ENCODE assay signal across 10 mouse cellular contexts in the genomic region with DNA sequence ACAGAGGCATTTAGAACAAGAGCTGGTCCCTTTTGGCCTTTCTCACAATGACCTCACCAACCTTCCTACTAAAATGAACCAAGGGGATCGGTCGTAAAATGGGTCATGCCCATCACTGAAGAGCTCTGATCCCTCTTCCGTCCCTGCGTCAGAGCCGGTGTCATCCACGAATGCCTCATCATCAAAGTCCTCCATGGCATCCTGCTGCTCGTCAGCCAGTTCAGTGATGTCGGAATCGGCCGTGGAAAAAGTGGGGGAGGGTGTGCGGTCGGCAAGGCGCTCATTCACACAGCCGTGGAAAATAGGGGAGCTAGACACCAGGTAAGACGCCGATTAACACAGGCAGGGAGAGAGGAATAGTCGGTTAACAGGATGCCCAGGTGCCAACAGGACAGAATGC. TPM values are rescaled to one million over a fixed set of nuclear protein-coding genes. Genes with fewer than 3 reads are reported as not detected.
A peak's percentile ranks its signal among the peaks of the same experiment; 100 is the strongest.
DNase-seq lines count a peak whose midpoint lies in the region; ATAC-seq and TF ChIP-seq lines count a peak whose summit lies in the region.
"Had no signal": no experiment of that assay in that cellular context is flagged by ENCODE, and none has a peak within 500 bp of the region (broad histone marks: within the 10 kb centered on the region; RNA-seq: fewer than 3 reads in every experiment).

No protein-coding gene starts in this region.

- DNase-seq in layer of hippocampus, adult 2 months (ENCODE audit: low spot score in 2 of 2), result no peak
- no peak for DNase-seq in layer of hippocampus, postnatal 25 days (ENCODE audit: extremely low spot score in 1 of 2, low spot score in 1 of 2)
- DNase-seq in embryonic facial prominence, embryonic 10.5 days (ENCODE audit: low spot score), result no peak
- DNase-seq in hindbrain, embryonic 11.5 days (ENCODE audit: low spot score), result peak; percentile 26
- DNase-seq in yolk sac, embryonic 10.5 days (ENCODE audit: low spot score), result no peak
- no peak for DNase-seq in frontal cortex, postnatal 25 days (ENCODE audit: low spot score in 2 of 2)
- DNase-seq: liver, postnatal 0 days had no signal

- no peak overlapping the region for H3K4me2 ChIP-seq in hindbrain, embryonic 11.5 days (replicated peaks; ENCODE audit: low read depth, low read length)
- no peak overlapping the region for H3K4me2 ChIP-seq in neural tube, embryonic 12.5 days (replicated peaks)

- no peak for ATAC-seq in hindbrain, embryonic 11.5 days (ENCODE audit: low FRiP score)
- peak; percentile 50; the same call in 1 of the 2 replicates for ATAC-seq in neural tube, embryonic 12.5 days (ENCODE audit: low FRiP score, low read depth)
- no peak for ATAC-seq in megakaryocyte, adult 5-6 weeks (ENCODE audit: poor library complexity, severe bottlenecking)
- ATAC-seq: liver, postnatal 0 days had no signal

- no peak for TF ChIP-seq CTCF in layer of hippocampus, adult 2 months (conservative IDR thresholded peaks at IDR 0.05)

- peak overlapping the region; percentile 89 for H3K27ac ChIP-seq in layer of hippocampus, adult 2 months
- 0 out of 2 replicates have a peak overlapping the region, but pooled peaks have one; percentile 7 for H3K27ac ChIP-seq in embryonic facial prominence, embryonic 10.5 days (replicated peaks)
- H3K27ac ChIP-seq in hindbrain, embryonic 11.5 days (ENCODE audit: low read depth, low read length), result peak overlapping the region; percentile 2; the same call in 1 of the 2 replicates
- no peak overlapping the region for H3K27ac ChIP-seq in neural tube, embryonic 12.5 days

- WGBS in embryonic facial prominence, embryonic 10.5 days, result 76% methylated on average over 17 of the region's 17 CpGs
- 51% methylated on average over 17 of the region's 17 CpGs for whole genome bisulfite sequencing in hindbrain, embryonic 11.5 days
- WGBS in neural tube, embryonic 12.5 days, result 32% methylated on average over 17 of the region's 17 CpGs

- H3K9ac ChIP-seq in hindbrain, embryonic 11.5 days (ENCODE audit: low read depth, low read length), result no peak overlapping the region
- H3K9ac ChIP-seq in neural tube, embryonic 12.5 days, result no peak overlapping the region
- H3K9ac ChIP-seq: liver, postnatal 0 days had no signal

- H3K4me3 ChIP-seq in layer of hippocampus, adult 2 months, result no peak overlapping the region
- H3K4me3 ChIP-seq in embryonic facial prominence, embryonic 10.5 days, result no peak overlapping the region
- no peak overlapping the region for H3K4me3 ChIP-seq in hindbrain, embryonic 11.5 days (ENCODE audit: low read depth, low read length)
- no peak overlapping the region for H3K4me3 ChIP-seq in neural tube, embryonic 12.5 days
- H3K4me3 ChIP-seq: myocyte had no signal

- peaks cover 82% of the 10 kb centered on the region for H3K36me3 ChIP-seq in embryonic facial prominence, embryonic 10.5 days (replicated peaks)
- H3K36me3 ChIP-seq in hindbrain, embryonic 11.5 days (ENCODE audit: control insufficient read depth, insufficient read depth, low read length), result peaks cover 28% of the 10 kb centered on the region
- H3K36me3 ChIP-seq in neural tube, embryonic 12.5 days, result peaks cover 83% of the 10 kb centered on the region

- H3K9me3 ChIP-seq in embryonic facial prominence, embryonic 10.5 days, result no peaks in the 10 kb centered on the region
- no peaks in the 10 kb centered on the region for H3K9me3 ChIP-seq in hindbrain, embryonic 11.5 days (ENCODE audit: control insufficient read depth, low read length)
- H3K9me3 ChIP-seq in neural tube, embryonic 12.5 days, result no peaks in the 10 kb centered on the region

- no peaks in the 10 kb centered on the region for H3K27me3 ChIP-seq in embryonic facial prominence, embryonic 10.5 days (replicated peaks; ENCODE audit: low read depth, poor library complexity, severe bottlenecking)
- H3K27me3 ChIP-seq in hindbrain, embryonic 11.5 days (ENCODE audit: control insufficient read depth, insufficient read depth, low read length), result no peaks in the 10 kb centered on the region
- no peaks in the 10 kb centered on the region for H3K27me3 ChIP-seq in neural tube, embryonic 12.5 days (replicated peaks)

- peaks cover 24% of the 10 kb centered on the region for H3K4me1 ChIP-seq in embryonic facial prominence, embryonic 10.5 days
- H3K4me1 ChIP-seq in hindbrain, embryonic 11.5 days (replicated peaks; ENCODE audit: control insufficient read depth, insufficient read depth, low read length), result peaks cover 6% of the 10 kb centered on the region; the same call in 1 of the 2 replicates
- peaks cover 13% of the 10 kb centered on the region for H3K4me1 ChIP-seq in neural tube, embryonic 12.5 days

RNA-seq across cellular contexts. Expression of a gene that starts 53.9 kb away (rescaled TPM):
- 10 to 100 TPM; 30.8 to 32.0 TPM for total RNA-seq in layer of hippocampus, adult 2 months (2021)
- 10 to 100 TPM; 34.7 to 37.4 TPM for total RNA-seq in layer of hippocampus, postnatal 25 days (2021)
- 153 and 164 TPM in 2 replicates for polyA plus RNA-seq in embryonic facial prominence, embryonic 10.5 days (2016; fragmentation: Nextera tagmentation; extraction: Ambion mirVana)
- polyA plus RNA-seq in hindbrain, embryonic 11.5 days (2014; fragmentation: Nextera tagmentation; extraction: Ambion mirVana), result 45.5 and 49.4 TPM in 2 replicates
- 127 TPM in 2 replicates for polyA plus RNA-seq in neural tube, embryonic 12.5 days (2016; fragmentation: Nextera tagmentation; extraction: Ambion mirVana)
- 163 and 175 TPM in 2 replicates for total RNA-seq in megakaryocyte, adult 5-6 weeks (2015)
- 146 and 161 TPM in 2 replicates for total RNA-seq in megakaryocyte, adult 5-6 weeks (2017)
